Mouse (Mus musculus): ENCODE data around the gene Smu1. TPM values are rescaled to one million over a fixed set of nuclear protein-coding genes. Genes with fewer than 3 reads are reported as not detected.

The Smu1 gene
- total RNA-seq (2023) = 10 to 100 TPM; 41.0 to 44.1 TPM

GRCm38 (mm10) chr4:40757780-40758420 lies at the start of gene Smu1:
TSS of gene Smu1 (minus strand) at chr4:40757923.

GRCm38 (mm10) chr4:40722011-40722666 lies 35.6 kb downstream of the Smu1 start, which contains the start of gene Dnaja1:
TSS of gene Dnaja1 (plus strand) at chr4:40722150.

GRCm38 (mm10) chr4:40702797-40703709 lies 54.7 kb downstream of the Smu1 start, which contains the start of gene Aptx:
TSS of gene Aptx (minus strand) at chr4:40703194.

Other genes with a start within 250 kb of the Smu1 start
- 10 to 100 TPM; 15.1 to 16.8 TPM for gene Aptx, start 54.7 kb downstream of the Smu1 start, total RNA-seq (2023)
- gene Dnaja1, start 35.8 kb downstream of the Smu1 start, total RNA-seq (2023) = 100 to 1,000 TPM; 350 to 501 TPM
- 10 to 100 TPM; 73.1 to 77.7 TPM for gene B4galt1, start 96.1 kb upstream of the Smu1 start, total RNA-seq (2023)
- gene Spink4, start 162.1 kb upstream of the Smu1 start, total RNA-seq (2023) = not detected
- 10 to 100 TPM; 70.9 to 79.0 TPM for gene Bag1, start 190.4 kb upstream of the Smu1 start, total RNA-seq (2023)
- gene Chmp5, start 190.5 kb upstream of the Smu1 start, total RNA-seq (2023) = 10 to 100 TPM; 44.8 to 45.7 TPM
- gene Nfx1, start 213.0 kb upstream of the Smu1 start, total RNA-seq (2023) = 10 to 100 TPM; 30.2 to 32.6 TPM